ENCODE assay signal across 17 mouse cellular contexts in genomic region chr16:93436732-93437131, GRCm38 (mm10).
DNase-seq lines count a peak whose midpoint lies in the region; ATAC-seq lines count a peak whose summit lies in the region.
"Had no signal": no experiment of that assay in that cellular context is flagged by ENCODE, and none has a peak within 500 bp of the region (broad histone marks: within the 10 kb centered on the region; RNA-seq: fewer than 3 reads in every experiment).

No protein-coding gene starts in this region.

- peak; percentile 50 for DNase-seq in brain, adult 2 months (ENCODE audit: low read depth, low spot score)
- DNase-seq in fat pad, adult 2 months (ENCODE audit: extremely low read depth, low read depth, low spot score), result peak; percentile 43
- DNase-seq in layer of hippocampus, adult 11-12 months (ENCODE audit: low spot score), result no peak
- DNase-seq in cerebellum, adult 9-11 months, result no peak
- DNase-seq in layer of hippocampus, adult 9-10 months (ENCODE audit: low spot score), result no peak
- DNase-seq: adrenal gland, adult 8-10 months; adrenal gland, postnatal 25 days; cerebellum, adult 18-20 months; cerebellum, adult 9-10 months; cerebellum, postnatal 25 days; gastrocnemius, postnatal 36 days; heart, adult 2 months had no signal

- peak; percentile 30 for ATAC-seq in megakaryocyte, adult 5-6 weeks (ENCODE audit: poor library complexity, severe bottlenecking)
- ATAC-seq: activated CD4-positive, CD25-positive, alpha-beta regulatory T cell, adult 4 months; CD4-positive, CD25-positive, alpha-beta regulatory T cell, adult 4 months; forebrain, embryonic 16.5 days; intestine, postnatal 0 days had no signal

Comparison
In these comparisons a context has a peak if more than half of its experiments do, and no peak if none do; other contexts are left out.
1. DNase-seq: peak in brain, adult 2 months (single experiment) and fat pad, adult 2 months (single experiment); none in layer of hippocampus, adult 11-12 months (single experiment), cerebellum, adult 9-11 months (single experiment) and layer of hippocampus, adult 9-10 months (single experiment).